Mouse (Mus musculus) CD4-positive, CD25-positive, alpha-beta regulatory T cell, adult 4 months (primary cell): ENCODE measurements around the gene Thsd7b. TPM values are rescaled to one million over a fixed set of nuclear protein-coding genes. Genes with fewer than 3 reads are reported as not detected.
"Not testable (repeated sequence)": the region's sequence is repeated elsewhere in the genome, so short reads cannot be mapped to it uniquely, and the experiment has no call there.

Experiments
- ATAC-seq: one replicate; pipeline ENCODE4 v1.8.0; 2017
- polyA plus RNA-seq, 2 experiments: library from polyadenylated mRNA; unstranded; fragments of 100-300 nt; shearing (Covaris generic); gene quantifications; one replicate each; pipeline ENCODE4 v1.2.1; 2017

Gene Thsd7b
- polyA plus RNA-seq, 2 experiments from 2014 or later = 0.43 TPM; not detected in 1

DNA sequence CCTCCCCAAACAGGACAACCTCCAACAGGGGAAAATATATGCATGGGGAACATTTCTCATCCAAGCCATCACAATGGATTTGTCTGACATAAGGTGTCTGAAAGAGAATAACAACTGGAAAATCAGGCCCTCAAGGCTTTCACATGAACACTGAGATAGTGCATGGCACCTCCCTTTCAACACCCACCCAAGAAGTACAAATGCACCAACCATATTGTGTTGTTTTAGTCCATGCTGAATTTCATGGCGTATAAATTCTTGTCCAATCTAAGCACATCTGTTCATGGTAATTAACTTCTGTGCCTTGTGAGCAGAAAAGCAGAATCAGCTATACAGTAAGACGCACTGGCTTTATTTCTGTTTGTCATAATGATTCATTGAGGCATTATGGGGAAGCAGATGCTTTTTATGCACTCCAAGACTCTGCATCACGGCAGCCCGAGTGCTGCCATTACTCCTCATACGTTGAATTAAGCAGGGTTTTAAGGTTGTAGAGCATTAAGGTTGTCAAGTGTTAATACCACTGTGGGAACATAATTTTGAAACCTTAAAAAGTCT is 577.0 kb downstream of the Thsd7b start:
- ATAC-seq = no peak

- ATAC-seq = no peak
These were observed 594.6 kb downstream of the Thsd7b start for GRCm38 (mm10) chr1:129867714-129868113.

DNA sequence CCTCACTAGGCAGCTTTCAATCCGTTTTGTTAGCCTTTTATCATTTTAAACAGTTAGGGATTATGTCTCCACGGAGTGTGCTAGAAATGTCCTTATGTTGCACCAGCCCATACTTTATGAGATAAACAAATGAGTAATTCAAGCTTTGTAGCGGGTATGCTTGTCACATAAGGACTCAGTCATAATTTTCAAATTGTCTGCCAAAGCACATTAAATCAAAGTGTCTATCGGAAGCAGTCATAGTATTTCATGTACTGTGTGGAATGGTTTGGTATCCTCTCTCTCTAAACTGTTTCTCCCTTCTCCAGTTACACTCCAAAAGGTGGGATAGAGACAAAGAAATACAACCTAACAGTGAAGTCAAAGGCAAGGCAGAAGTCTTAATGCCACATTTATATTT is 601.3 kb downstream of the Thsd7b start:
- no peak for ATAC-seq

DNA sequence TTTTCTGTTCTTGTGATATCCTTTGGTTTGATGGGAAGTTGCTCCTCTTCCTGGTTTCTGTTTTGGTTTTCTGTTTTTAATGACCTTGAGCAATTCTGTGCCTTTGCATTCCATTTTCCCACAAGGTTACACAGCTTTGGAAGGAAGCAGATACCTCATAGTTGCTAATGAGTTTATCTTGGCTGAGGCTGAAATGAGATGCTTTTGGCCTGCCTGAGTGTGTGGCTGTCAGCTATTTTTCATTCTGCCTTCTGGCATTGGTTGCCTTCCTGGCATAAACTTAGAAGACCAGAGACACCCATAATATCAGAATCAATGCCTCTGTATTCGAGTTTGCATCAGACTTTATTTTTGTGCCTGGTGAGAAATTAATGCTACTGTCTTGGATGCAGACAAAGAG is 614.8 kb downstream of the Thsd7b start:
- ATAC-seq = no peak

- no peak for ATAC-seq
These were observed 625.0 kb downstream of the Thsd7b start for GRCm38 (mm10) chr1:129898121-129898520.

- no peak for ATAC-seq
These were observed 642.4 kb downstream of the Thsd7b start for GRCm38 (mm10) chr1:129915484-129915883.

GRCm38 (mm10) chr1:129917568-129917967 is 644.5 kb downstream of the Thsd7b start:
- ATAC-seq = no peak

DNA sequence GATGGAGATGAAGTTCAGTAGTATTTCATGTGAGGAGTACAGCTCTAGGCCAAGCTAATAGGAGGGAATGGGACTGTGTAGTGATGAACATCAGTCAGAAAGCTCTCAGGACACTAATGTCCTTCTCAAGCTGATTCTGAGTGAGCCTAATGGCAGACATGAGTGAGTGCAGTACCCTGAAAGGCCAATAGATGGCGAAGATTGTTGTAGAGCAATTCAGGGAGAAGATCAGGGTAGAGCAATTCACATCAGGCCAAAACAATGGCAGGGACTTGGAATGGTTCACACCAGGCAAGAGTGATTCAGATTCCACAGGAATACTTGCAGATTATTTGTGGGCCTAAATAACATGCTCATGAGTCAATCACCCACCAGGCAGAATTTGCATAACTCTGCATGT is 646.3 kb downstream of the Thsd7b start:
- no peak for ATAC-seq

- no peak for ATAC-seq
These were observed 657.9 kb downstream of the Thsd7b start for GRCm38 (mm10) chr1:129931003-129931402.

GRCm38 (mm10) chr1:129943116-129943515 is 670.0 kb downstream of the Thsd7b start:
- no peak for ATAC-seq

DNA sequence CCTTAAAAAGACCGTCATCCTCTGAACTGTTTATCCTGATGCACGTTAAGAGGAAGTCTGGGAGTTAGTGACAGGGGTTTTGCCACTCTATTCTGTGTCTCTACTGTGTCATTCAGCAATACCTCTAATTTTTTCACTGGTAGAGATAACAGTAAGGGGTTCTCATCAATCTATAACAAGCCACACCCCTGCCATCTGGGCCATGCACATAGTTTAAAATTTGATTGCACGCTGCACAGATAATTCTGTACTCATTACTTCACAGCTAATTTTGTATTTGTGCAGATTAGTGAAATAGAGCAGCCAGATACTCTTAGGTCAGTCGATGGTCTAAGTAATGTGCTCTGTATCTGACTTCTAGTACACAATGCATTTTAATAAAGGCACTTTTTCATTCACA is 673.9 kb downstream of the Thsd7b start:
- no peak for ATAC-seq

DNA sequence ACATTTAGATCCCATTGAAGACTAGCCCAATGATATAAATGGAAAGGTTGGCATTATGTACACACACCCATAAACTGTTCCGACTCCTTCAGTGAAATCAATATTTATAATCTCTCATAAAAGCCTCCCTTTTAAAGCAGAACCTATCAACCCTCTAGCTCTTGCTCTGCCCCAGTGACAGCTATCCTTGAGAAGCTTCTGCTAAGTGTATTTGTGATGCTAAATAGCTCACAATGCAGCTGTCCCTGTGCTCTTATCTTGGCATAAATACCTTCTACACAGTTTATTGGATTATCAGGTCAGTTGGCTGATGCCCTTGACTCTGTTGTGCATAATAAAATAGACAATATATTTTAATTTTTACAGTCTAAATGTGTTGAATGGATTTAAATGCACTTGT is 682.4 kb downstream of the Thsd7b start:
- ATAC-seq = no peak

DNA sequence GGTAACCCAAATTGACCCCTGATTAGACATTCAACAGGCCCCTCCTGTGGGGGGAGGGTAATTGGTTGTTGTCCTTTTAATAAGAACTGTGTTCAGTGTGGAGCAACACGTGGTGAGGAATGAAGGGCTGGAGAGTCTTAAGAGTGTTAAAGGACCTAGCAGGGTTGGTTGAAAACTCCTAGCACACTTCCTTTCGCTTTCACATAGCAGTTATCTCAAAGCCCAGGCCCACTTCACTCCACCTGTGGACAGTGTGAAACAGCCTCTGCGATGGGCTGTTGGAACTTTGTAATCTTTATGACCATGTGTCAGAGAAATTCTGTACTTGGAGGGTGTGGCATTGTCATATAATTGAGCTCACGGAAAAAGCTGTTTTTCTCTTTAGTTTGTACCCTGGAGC is 683.5 kb downstream of the Thsd7b start:
- no peak for ATAC-seq

GRCm38 (mm10) chr1:129959352-129959751 is 686.2 kb downstream of the Thsd7b start:
- not testable (repeated sequence) for ATAC-seq

DNA sequence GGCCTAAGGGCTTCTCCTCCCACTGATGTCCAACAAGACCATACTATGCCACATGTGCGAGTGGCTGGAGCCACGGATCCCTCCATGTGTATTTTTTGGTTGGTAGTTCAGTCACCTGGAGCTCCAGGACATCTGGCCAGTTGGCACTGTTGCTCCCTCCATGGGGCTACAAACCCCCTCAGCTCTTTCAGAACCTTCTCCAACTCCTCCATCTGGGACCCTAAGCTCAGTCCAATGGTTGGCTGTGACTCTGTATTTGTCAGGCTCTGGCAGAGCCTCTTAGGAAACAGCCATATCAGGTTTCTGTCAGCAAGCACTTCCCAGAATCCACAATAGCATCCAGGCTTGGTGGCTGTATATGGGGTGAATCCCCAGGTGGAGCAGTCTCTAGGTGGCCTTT is 690.1 kb downstream of the Thsd7b start:
- no peak for ATAC-seq

DNA sequence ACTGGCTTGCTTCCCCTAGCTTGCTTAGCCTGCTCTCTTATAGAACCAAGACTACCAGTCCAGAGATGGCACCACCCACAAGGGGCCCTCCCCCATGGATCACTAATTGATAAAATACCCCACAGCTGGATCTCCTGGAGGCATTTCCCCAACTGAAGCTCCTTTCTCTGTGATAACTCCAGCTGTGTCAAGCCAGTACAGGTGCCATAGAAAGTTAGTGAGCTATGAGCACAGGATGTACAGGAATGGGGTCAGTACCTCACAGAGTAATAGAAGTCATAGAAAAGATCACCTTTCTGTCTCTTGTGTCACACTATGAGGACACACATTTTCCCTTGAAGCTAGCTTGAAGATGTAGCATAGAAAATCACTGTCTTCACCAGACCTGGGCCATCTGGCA is 716.1 kb downstream of the Thsd7b start:
- not testable (repeated sequence) for ATAC-seq

- no peak for ATAC-seq
These were observed 717.7 kb downstream of the Thsd7b start for GRCm38 (mm10) chr1:129990821-129991220.

GRCm38 (mm10) chr1:130055012-130055411 is 781.9 kb downstream of the Thsd7b start:
- no peak for ATAC-seq

- no peak for ATAC-seq
These were observed 789.0 kb downstream of the Thsd7b start for GRCm38 (mm10) chr1:130062105-130062504.

- no peak for ATAC-seq
These were observed 793.3 kb downstream of the Thsd7b start for GRCm38 (mm10) chr1:130066193-130066959.

- no peak for ATAC-seq
These were observed 810.7 kb downstream of the Thsd7b start for GRCm38 (mm10) chr1:130083788-130084187.

DNA sequence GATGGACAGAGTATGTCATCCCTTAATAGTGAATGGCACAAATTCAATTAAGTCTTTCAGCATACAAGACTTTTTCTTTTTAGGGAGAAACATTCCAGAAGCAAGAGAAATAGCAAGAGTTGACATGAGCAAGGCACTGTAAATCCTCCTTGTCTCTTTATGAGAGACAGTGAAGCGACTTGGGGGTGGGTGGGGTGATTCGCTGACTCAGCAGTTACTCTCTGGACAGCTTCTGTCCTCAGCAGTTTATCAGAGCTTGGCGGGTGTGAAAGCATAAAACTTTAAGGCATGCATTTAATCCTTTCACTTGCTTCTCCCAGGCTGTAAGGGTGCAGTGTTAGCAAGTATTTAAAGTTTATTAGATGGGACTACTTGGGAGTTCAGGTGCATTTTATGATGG is 812.1 kb downstream of the Thsd7b start:
- ATAC-seq = no peak

DNA sequence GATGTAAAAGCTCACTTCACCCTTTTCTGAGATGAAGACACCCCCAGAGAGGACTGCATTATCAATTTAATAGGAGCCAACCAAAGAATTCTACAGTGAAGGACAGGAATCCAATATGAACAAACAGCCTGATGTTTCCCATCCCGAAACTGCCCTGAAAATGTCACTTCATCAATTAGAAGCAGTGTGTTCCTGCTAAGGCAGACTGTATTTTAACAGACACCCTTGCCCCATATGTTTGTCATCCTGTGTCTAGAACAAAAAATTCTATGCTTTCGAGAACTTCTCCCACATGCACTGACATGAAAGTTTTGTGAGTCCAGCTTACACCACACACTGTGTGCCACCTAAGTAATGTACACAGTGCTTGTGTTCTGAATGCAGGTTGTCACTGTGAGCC is 812.8 kb downstream of the Thsd7b start:
- ATAC-seq = no peak

DNA sequence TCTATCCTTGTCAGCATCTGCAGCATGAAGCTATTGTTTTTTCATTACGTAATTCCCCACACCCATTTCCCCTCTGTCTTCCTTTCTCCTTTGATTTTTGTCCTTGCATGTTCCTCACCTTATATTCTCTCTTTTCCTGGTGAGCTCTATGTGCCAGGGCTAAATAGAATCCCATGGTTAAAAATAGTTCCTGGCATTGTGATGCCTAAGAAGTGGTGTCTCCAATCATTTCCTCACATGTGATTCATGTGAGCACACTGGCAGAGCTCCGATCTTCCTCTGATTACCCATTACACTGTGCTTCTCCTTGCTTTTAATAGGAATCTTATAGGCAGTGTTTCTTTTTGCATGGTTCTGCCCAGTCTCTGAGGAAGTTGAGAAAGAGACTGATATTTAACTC is 826.1 kb downstream of the Thsd7b start:
- ATAC-seq = no peak
